Mouse (Mus musculus): Measurements from ENCODE around the gene Tfpi.

Tfpi gene

DNA sequence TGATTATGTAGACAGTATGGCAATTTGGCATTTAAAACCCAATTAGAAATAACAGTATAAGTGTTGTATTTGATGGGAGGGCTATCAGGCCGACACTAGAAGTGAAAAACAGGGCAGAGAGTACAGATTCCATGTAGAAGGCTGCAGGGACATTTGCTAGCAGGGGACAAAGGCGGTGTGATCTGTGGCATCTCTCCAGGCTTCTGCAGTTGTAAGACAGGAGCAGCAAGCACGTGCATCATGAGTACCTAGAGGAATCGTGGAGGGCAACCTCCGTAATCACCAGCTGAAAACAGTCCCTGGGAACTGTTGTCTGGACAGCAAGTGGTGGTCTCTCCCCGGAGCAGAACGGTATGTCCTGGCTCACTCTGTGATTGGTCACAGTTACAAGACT is 88.6 kb downstream of the Tfpi start:
- DNase-seq (ENCODE audit: low spot score), result no peak

DNA sequence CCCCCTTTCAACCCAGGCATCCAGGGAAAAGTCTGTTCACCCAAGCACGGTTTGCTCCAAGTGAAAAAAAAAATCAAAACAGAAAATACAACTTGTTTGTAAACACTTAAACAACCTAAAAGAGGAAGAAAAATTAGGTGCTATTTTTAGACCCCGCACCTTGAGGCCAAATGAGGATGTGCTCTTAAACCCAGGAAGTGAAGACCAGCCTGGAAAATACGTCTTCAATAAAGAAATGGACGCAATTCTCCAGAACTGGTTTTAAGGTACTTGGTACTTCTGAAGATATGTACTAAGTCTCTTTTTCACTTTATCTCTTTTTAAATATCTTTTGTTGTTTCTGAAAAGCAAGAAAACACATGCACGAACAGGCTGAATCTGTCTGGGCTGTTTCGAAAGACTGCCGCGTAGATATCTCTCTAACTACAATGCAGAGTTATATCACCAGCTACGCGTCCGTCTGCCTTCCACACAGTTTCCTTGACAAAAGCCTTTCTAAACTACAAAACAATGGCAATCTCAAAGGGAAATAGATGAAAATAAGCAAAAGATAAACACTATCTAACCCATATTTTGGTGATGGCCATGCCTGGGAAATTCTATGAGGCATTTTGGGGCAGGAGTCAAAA is 89.1 kb downstream of the Tfpi start:
- no peak for DNase-seq (ENCODE audit: low spot score)

DNA sequence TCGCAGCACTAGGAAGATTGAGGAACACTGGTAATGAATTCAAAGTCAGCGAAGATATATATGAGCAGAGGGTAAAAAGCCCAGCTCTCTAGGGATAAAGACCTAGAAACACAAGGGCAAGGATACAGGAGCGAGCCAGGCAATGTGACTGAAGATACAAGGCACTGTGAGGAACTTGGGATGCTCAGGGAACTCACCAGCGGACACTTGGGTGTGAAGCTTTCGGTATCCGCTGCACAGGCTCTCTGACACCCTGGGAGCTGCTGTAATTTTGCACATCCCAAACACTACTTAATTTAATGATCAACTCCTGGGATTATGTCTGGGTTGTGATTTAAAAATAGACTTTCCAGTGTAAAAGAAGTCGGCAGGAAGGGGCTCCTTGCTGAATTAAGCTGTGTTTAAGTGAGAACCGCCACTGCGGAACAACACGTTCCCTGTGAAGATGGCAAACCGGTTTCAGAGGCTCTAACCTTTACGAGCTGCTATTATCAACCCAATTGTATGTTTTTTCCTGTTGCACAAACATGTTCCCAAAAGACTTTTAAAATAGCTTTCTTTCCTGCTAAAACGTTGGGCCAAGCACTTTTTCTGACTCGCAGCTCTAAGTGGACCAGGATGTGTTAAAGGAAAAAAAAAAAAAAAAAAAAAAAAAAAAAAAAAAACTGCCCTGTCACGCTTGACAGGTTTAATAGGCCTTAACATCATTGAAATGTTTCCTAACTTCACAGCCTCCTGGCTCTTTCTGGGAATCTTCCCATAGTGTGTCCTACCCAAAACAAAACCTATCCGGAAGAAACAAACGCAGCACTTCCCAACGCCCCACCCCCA is 89.8 kb downstream of the Tfpi start:
- no peak for DNase-seq (ENCODE audit: low spot score)

DNA sequence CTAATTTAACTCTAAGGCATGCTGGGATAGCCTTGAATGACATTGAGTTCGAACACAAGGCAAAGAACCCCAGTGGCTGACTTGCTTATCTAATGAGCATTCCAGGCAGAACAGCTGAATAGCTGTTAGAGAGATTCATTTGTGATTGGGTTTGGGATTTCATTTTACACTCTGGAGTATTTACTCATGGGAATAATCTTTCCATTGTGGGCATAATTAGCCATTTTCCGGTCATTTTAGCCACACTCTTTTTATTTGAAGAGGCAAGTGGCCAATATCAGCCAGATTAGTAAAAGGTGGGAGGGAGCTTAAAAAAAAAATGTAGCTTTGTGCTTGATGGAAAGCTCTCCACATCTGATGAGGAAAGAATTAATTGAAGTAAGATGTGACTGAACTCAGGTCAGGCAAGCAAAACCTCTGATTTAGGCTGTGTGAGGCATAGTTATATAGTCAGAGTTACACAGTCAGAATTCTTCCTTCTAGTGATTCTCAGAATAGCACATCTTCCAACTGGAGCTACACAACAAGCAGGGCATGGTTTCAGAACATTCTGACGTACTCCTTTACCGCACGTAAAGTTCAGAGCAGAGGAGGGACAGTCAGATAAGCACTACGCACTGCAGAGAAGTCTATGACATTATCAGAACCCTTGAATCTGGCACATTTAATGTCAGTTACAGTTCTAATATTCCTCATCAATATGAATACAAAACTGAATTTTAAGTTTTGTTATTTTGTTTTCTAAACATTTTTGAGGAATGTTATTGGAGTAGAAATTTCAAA is 91.5 kb downstream of the Tfpi start:
- DNase-seq (ENCODE audit: low spot score), result no peak

DNA sequence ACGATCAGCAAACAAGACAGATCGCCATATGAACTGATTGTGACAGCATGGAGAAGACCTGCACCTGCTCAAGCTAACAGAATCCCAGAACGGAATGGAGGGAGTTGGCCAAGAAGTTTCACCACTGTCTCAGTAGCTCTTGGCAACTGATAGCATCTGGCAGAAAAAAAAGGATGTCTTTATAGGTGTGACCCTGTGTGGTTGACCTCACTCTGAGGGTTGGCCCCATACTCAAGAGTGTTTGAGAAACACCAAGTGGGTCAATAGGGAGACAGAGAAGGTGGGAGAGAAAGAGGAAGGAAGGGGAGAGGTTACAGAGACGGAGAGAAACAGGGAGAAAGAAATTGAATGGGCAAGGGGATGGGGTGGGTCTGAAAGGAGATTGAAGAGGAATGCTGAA is 92.7 kb downstream of the Tfpi start:
- no peak for DNase-seq (ENCODE audit: low spot score)

Measured in ovary, postnatal 14 days (tissue).